Mouse (Mus musculus) kidney, postnatal 0 days (tissue): ENCODE data around the gene Gm49354. TPM values are rescaled to one million over a fixed set of nuclear protein-coding genes. Genes with fewer than 3 reads are reported as not detected.
"Not testable (repeated sequence)": the region's sequence is repeated elsewhere in the genome, so short reads cannot be mapped to it uniquely, and the experiment has no call there.

ENCODE experiments used
- ATAC-seq: fragments of 200-750 bp; cut with Nextera tagmentation; replicated peaks from 2 replicates; pipeline ENCODE4 v1.8.0; 2017; ENCODE audit warnings: low read depth, moderate number of reproducible peaks, moderate TSS enrichment, moderate library complexity; ENCODE audit not compliant: low FRiP score
- DNase-seq: peaks from one replicate; pipeline ENCODE4 v3.0.0-alpha.2; 2016; ENCODE audit warnings: low spot score
- H3K27ac ChIP-seq: fragments of 300-500 bp; sonication (generic); 2 replicates; pipeline ENCODE4 v1.5.1; 2014; ENCODE audit warnings: mild to moderate bottlenecking
- H3K27me3 ChIP-seq: fragments of 300-500 bp; sonication (generic); 2 replicates; pipeline ENCODE4 v1.6.1; 2014; ENCODE audit warnings: low read length, mixed read lengths; ENCODE audit not compliant: insufficient read depth
- H3K36me3 ChIP-seq: fragments of 300-500 bp; sonication (generic); 2 replicates; pipeline ENCODE4 v1.6.1; 2014; ENCODE audit warnings: low read length, mixed read lengths; ENCODE audit not compliant: insufficient read depth
- H3K4me1 ChIP-seq: fragments of 300-500 bp; sonication (generic); replicated peaks from 2 replicates; pipeline ENCODE4 v1.6.1; 2014; ENCODE audit warnings: antibody characterized with exemption, low read length, mixed read lengths; ENCODE audit not compliant: insufficient read depth
- H3K4me2 ChIP-seq: fragments of 300-500 bp; sonication (generic); 2 replicates; pipeline ENCODE4 v1.6.1; 2014; ENCODE audit warnings: mild to moderate bottlenecking, low read length, moderate library complexity, mixed read lengths
- H3K4me3 ChIP-seq: fragments of 300-500 bp; sonication (generic); replicated peaks from 2 replicates; pipeline ENCODE4 v1.5.1; 2014; ENCODE audit warnings: low read depth, low read length
- H3K9ac ChIP-seq: fragments of 300-500 bp; sonication (generic); 2 replicates; pipeline ENCODE4 v1.6.1; 2014; ENCODE audit warnings: low read depth, low read length
- H3K9me3 ChIP-seq: fragments of 300-500 bp; sonication (generic); replicated peaks from 2 replicates; pipeline ENCODE4 v1.6.1; 2016; ENCODE audit warnings: low read length, inconsistent platforms, mixed read lengths
- CTCF ChIP-seq: IDR thresholded peaks from 2 replicates; pipeline ENCODE4 v1.5.1; 2016; ENCODE audit warnings: antibody characterized with exemption, low read depth, mild to moderate bottlenecking, moderate library complexity
- WGBS: fragments of 180-500 bp; shearing (Covaris S2); extraction: QIAGEN DNeasy Blood & Tissue Kit; methylation state at CpG from one replicate; pipeline ENCODE4 v1.1.7; 2014; 5-methylcytosine and 5-hydroxymethylcytosine counted together
- polyA plus RNA-seq: library from polyadenylated mRNA; unstranded; fragments of >200 nt; fragmentation: Nextera tagmentation; extraction: Ambion mirVana; gene quantifications from 2 replicates; pipeline ENCODE4 v1.2.1, GENCODE M21; 2015

Gene Gm49354
- polyA plus RNA-seq, 1 experiment from 2014 or later = not detected

DNA sequence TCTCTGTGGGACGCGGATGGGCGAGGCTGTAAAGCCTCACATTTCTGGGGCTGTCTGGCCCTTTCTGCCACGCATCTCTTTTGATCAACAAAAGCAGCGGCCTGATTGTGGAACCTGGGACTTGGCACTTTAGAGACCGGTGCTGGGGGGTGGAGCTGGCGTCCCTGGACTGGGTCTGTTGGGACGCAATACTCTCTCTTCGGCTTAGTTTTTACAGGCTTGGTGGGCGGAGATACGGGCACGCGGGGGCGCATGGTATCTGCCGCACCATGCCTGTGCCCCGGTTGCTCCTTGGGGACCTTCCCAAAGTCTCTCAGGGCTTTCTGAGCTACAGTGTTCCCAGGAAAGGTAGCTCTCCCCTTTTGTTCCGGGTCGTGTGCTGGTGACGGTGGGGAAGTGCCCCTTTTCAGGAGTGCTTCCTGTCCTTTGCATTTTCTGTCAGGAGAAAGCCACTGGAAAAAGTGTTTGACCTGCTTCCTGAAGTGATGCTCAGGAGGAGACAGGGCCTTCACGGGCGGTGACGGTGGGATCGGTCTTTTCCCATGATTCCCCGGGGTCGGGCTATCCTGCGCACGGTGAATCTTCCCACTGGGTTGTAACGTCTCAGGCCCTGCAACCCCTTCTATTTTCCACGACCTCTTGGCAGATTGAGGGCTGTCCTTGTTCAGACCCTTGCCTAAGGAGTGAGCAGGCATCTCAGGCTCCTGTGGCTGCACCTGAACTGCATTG lies 55.7 kb downstream of the Gm49354 start:
- H3K4me1 ChIP-seq = peaks cover 5% of the 10 kb centered on the region; the same call in 1 of the 2 replicates
- H3K4me2 ChIP-seq = peak overlapping the region; percentile 34
- H3K27me3 ChIP-seq = no peaks in the 10 kb centered on the region
- H3K27ac ChIP-seq = no peak overlapping the region
- H3K9ac ChIP-seq = no peak overlapping the region
- DNase-seq (no peak), ATAC-seq (no peak)
- no peaks in the 10 kb centered on the region for H3K36me3 ChIP-seq
- 33% methylated on average over 29 of the region's 29 CpGs for WGBS
- H3K4me3 ChIP-seq = no peak overlapping the region
- no peaks in the 10 kb centered on the region for H3K9me3 ChIP-seq
- no peak for TF ChIP-seq CTCF

DNA sequence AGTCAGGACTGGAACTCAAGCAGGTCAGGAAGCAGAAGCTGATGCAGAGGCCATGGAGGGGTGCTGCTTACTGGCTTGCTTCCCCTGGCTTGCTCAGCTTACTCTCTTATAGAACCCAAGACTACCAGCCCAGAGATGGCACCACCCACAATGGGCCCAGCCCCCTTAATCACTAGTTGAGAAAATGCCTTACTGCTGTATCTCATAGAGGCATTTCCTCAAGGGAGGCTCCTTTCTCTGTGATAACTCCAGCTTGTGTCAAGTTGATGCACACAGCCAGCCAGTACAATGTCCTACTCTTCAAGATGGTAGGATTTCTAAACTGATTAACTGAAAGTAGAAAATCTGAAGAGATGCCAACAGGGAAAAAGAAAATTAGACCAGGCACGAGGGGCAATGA lies 60.0 kb downstream of the Gm49354 start:
- not testable (repeated sequence) for H3K9me3 ChIP-seq, H3K27ac ChIP-seq, ATAC-seq, H3K36me3 ChIP-seq, H3K27me3 ChIP-seq, H3K4me3 ChIP-seq, H3K4me1 ChIP-seq, H3K9ac ChIP-seq, H3K4me2 ChIP-seq, DNase-seq
- 92% methylated on average over 1 of the region's 1 CpGs for WGBS

GRCm38 (mm10) chr13:59719475-59719874 lies 62.6 kb downstream of the Gm49354 start:
- no peaks in the 10 kb centered on the region for H3K4me1 ChIP-seq
- no peaks in the 10 kb centered on the region for H3K27me3 ChIP-seq
- H3K4me2 ChIP-seq = 0 out of 2 replicates have a peak overlapping the region, but pooled peaks have one; percentile 5
- no peak for ATAC-seq
- no peaks in the 10 kb centered on the region for H3K9me3 ChIP-seq
- H3K27ac ChIP-seq = no peak overlapping the region
- no peak for DNase-seq
- no peak overlapping the region for H3K4me3 ChIP-seq
- no peaks in the 10 kb centered on the region for H3K36me3 ChIP-seq
- TF ChIP-seq CTCF = no peak
- WGBS = 76% methylated on average over 1 of the region's 1 CpGs
- H3K9ac ChIP-seq = no peak overlapping the region

DNA sequence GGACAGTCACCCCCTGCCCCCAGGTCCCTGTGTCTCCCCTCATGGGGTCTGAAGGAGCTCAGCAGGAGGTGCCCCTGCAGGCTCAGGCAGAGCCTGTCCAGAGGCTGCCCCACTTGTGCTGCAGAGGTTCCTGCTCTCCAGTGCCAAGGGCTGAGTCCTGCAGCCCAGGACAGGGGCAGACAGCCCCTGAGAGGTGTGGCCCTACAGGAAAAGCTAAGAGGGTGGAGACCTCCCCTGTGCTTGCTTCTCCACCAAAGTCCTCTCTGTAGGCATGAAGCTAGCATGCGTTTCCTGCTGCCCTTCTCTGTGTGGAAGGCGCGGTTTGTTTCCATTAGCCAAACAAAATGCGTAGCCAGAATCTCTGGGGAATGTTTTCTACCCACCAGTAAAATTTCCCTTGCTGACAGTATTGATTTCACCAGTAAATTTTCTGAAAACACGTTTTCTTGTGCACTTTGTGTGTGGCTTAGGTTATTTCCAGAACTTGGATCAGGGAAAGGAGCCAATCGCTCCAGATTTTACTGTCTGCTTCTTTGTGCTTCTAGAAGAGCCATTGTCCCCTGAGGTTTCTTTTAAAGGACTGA lies 63.1 kb downstream of the Gm49354 start:
- not testable (repeated sequence) for H3K36me3 ChIP-seq, H3K4me1 ChIP-seq, H3K9me3 ChIP-seq, H3K27ac ChIP-seq, H3K4me3 ChIP-seq, H3K9ac ChIP-seq, ATAC-seq, H3K27me3 ChIP-seq
- WGBS = 29% methylated on average over 6 of the region's 6 CpGs
- H3K4me2 ChIP-seq = 0 out of 2 replicates have a peak overlapping the region, but pooled peaks have one; percentile 5
- DNase-seq = peak; percentile 42

DNA sequence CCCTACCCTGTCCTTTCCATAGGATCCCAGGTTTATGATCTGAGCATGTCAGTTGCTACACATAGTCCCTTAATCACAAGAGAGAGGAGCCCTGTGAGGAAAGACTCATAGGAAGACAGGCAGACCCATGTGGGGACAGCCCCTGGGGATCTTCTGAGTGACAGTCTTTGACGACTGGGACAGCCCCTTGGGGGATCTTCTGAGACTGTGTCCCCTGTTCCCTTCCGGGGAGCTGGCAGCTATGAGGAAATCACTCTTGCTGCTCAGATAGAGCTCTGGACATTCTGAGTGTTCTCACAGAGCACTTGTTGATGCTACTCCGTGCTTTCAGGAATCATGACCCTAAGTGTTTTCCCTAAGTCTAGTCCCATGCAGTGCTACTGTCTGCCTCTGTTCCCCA lies 68.3 kb downstream of the Gm49354 start:
- no peak for DNase-seq
- no peak overlapping the region for H3K27ac ChIP-seq
- no peak overlapping the region for H3K4me2 ChIP-seq
- H3K9me3 ChIP-seq = no peaks in the 10 kb centered on the region
- no peaks in the 10 kb centered on the region for H3K36me3 ChIP-seq
- no peak overlapping the region for H3K4me3 ChIP-seq
- no peaks in the 10 kb centered on the region for H3K4me1 ChIP-seq
- no peak for ATAC-seq
- TF ChIP-seq CTCF = no peak
- 44% methylated on average over 3 of the region's 3 CpGs for WGBS
- no peak overlapping the region for H3K9ac ChIP-seq
- no peaks in the 10 kb centered on the region for H3K27me3 ChIP-seq

DNA sequence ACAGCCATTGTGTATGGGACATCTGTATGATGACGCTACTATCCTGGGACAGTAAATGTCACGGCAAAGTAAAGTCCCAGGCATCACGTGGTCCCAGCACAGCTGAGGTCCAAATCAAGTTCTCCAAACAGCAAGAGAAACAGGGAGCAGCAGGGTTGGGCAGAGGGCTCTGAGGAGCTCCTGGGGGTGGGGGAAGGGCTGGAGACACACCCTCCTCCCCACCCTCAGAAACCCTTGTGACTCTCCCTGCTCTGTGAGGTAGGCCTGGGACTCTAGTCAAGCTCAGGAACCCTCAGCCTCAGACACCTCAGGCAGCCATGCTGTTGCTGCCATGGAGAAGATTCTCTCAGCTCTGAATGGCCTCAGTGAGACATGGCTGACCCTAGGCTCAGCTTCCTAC lies 70.1 kb downstream of the Gm49354 start, which contains the start of gene Spata31d1b:
Gene Spata31d1b, plus strand, starts transcription at position 301 of the 400 bp plus-strand sequence.
- not testable (repeated sequence) for H3K9ac ChIP-seq, H3K27me3 ChIP-seq, H3K36me3 ChIP-seq, H3K27ac ChIP-seq, H3K9me3 ChIP-seq, ATAC-seq, H3K4me2 ChIP-seq, H3K4me3 ChIP-seq, H3K4me1 ChIP-seq, DNase-seq
- whole genome bisulfite sequencing = 67% methylated on average over 3 of the region's 3 CpGs
